Mouse (Mus musculus) testis, adult 2 months (tissue): ENCODE data around the gene Hectd2.

ENCODE experiments used
- CTCF ChIP-seq: fragments of 200-500 bp; IDR thresholded peaks from 2 replicates; pipeline ENCODE4 v1.5.1; 2012; ENCODE audit warnings: low read depth, mild to moderate bottlenecking, inconsistent platforms, low read length, moderate library complexity; ENCODE audit not compliant: control insufficient read depth, insufficient read depth, insufficient replicate concordance
- POLR2A ChIP-seq: fragments of 200-500 bp; IDR thresholded peaks from 2 replicates; pipeline ENCODE4 v1.6.1; 2012; ENCODE audit warnings: low read depth, mild to moderate bottlenecking, inconsistent platforms, low read length, moderate library complexity; ENCODE audit not compliant: control insufficient read depth

DNA sequence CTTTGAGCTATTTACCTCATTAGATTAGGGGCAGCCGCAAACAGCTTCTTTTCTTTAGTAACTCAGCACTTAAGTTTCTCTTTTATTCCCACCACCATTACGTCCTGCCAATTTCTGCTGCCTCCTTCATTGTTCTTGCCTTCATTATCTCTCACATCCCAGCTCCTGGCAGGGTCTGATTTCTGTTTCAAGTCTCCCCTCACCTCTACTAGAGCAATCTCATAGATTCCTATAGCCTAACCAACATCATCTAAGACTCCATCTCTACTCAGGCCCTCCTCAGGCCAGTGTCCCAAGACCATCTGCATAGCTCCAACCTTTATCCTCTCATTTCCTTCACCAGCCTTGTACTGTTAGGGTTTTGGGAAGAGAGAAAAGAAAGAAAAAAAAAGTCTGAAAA, 19.3 kb upstream of the Hectd2 start:
- TF ChIP-seq CTCF (no peak), POLR2A (no peak)
